Mouse (Mus musculus) small intestine, adult 2 months (tissue): ENCODE data around the gene BC016579. TPM values are rescaled to one million over a fixed set of nuclear protein-coding genes. Genes with fewer than 3 reads are reported as not detected.

ENCODE experiments used
- H3K27ac ChIP-seq: fragments of 200-500 bp; 2 replicates; pipeline ENCODE4 v1.5.1; 2012; ENCODE audit warnings: low read depth, low read length, control low read depth, inconsistent platforms; ENCODE audit not compliant: insufficient read depth
- H3K27me3 ChIP-seq: fragments of 200-500 bp; 2 replicates; pipeline ENCODE4 v1.6.1; 2012; ENCODE audit warnings: mild to moderate bottlenecking, moderate library complexity, low read length, inconsistent platforms; ENCODE audit not compliant: control insufficient read depth, insufficient read depth
- H3K36me3 ChIP-seq: fragments of 200-500 bp; 2 replicates; pipeline ENCODE4 v1.6.1; 2012; ENCODE audit warnings: mild to moderate bottlenecking, low read length, control low read depth, inconsistent platforms; ENCODE audit not compliant: control insufficient read depth, insufficient read depth
- H3K4me1 ChIP-seq: fragments of 200-500 bp; 2 replicates; pipeline ENCODE4 v1.6.1; 2012; ENCODE audit warnings: low read length, inconsistent platforms, mixed read lengths; ENCODE audit not compliant: control insufficient read depth, insufficient read depth, insufficient read length
- H3K4me3 ChIP-seq: fragments of 200-500 bp; 2 replicates; pipeline ENCODE4 v1.5.1; 2012; ENCODE audit warnings: low read depth, mild to moderate bottlenecking, control low read depth, inconsistent platforms, low read length, moderate library complexity
- CTCF ChIP-seq: fragments of 200-500 bp; IDR thresholded peaks from 2 replicates; pipeline ENCODE4 v1.5.1; 2012; ENCODE audit warnings: low read depth, mild to moderate bottlenecking, control low read depth, inconsistent platforms, low read length, moderate library complexity, mixed read lengths; ENCODE audit not compliant: insufficient replicate concordance, insufficient read length; ENCODE audit errors: extremely low read depth
- POLR2A ChIP-seq: fragments of 200-500 bp; IDR thresholded peaks from 2 replicates; pipeline ENCODE4 v1.6.1; 2012; ENCODE audit warnings: low read depth, mild to moderate bottlenecking, control low read depth, inconsistent platforms, low read length, moderate library complexity
- WGBS: fragments of 180-500 bp; shearing (Covaris S2); methylation state at CpG from one replicate; pipeline ENCODE4 v1.1.7; 2018; 5-methylcytosine and 5-hydroxymethylcytosine counted together
- polyA plus RNA-seq: library from polyadenylated mRNA; depleted of rRNA; stranded (reverse); fragments of >200 nt; gene quantifications from 2 replicates; pipeline ENCODE4 v1.2.3, GENCODE M21; 2012

The BC016579 gene
- polyA plus RNA-seq, 1 experiment, result 2.1 TPM

DNA sequence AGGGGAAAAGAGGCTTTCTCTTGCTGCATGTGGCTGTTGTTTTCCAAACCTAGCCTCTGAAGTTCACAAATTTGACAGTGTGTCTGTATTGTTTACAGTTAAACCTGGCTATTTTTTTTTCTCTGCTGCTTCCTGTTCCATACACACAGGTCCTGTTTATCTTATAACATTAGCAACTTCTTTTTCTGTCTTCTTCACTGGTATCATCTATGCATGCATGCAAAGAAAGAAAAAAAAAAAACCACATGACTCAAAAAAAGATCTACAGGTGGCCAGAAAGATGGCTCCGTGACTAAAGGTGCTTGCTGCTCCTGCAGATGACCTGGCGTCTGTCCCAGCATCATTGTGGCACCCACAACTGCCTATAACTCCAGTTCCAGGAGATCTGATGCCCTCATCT, 28.5 kb downstream of the BC016579 start:
- no peak overlapping the region for H3K4me3 ChIP-seq
- H3K4me1 ChIP-seq, result peaks cover 1% of the 10 kb centered on the region; the same call in 1 of the 2 replicates
- H3K27me3 ChIP-seq, result no peaks in the 10 kb centered on the region
- H3K36me3 ChIP-seq, result peaks cover 22% of the 10 kb centered on the region
- no peak for TF ChIP-seq CTCF
- TF ChIP-seq POLR2A, result no peak
- no peak overlapping the region for H3K27ac ChIP-seq
- 89% methylated on average over 2 of the region's 2 CpGs for WGBS

DNA sequence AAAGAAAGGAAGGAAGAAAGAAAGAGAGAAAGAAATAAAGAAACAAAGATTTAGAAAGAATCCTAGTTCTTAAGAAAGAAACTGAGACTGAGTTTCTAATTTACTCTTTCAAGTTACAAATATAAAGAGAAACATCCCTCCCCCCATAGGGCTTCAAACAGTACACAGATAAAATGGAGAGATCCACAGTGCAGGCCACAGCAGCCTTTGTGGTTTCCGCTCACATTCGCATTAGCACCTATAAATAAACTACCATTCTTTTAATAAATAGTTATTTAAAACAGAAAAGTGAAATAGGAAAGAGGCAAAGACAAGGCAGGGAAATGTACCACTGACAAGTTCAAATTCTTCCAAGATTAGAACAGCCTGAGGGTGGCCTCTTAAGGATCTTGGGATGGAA, 29.1 kb downstream of the BC016579 start:
- Histone ChIP-seq H3K27ac (no peak overlapping the region), H3K4me1 (peaks cover 1% of the 10 kb centered on the region; the same call in 1 of the 2 replicates), H3K27me3 (no peaks in the 10 kb centered on the region), H3K4me3 (no peak overlapping the region), H3K36me3 (peaks cover 22% of the 10 kb centered on the region)
- no peak for TF ChIP-seq CTCF
- no peak for TF ChIP-seq POLR2A
- WGBS, result 79% methylated on average over 2 of the region's 2 CpGs

- Histone ChIP-seq H3K4me1 (peaks cover 1% of the 10 kb centered on the region; the same call in 1 of the 2 replicates), H3K4me3 (no peak overlapping the region), H3K27me3 (no peaks in the 10 kb centered on the region), H3K27ac (no peak overlapping the region), H3K36me3 (peaks cover 13% of the 10 kb centered on the region)
- WGBS, result 82% methylated on average over 4 of the region's 4 CpGs
- TF ChIP-seq CTCF (no peak), POLR2A (no peak)
Measured at GRCm38 (mm10) chr16:45623230-45623629, 30.6 kb downstream of the BC016579 start.

- WGBS, result 78% methylated on average over 8 of the region's 8 CpGs
- Histone ChIP-seq H3K4me1 (peaks cover 1% of the 10 kb centered on the region; the same call in 1 of the 2 replicates), H3K36me3 (no peaks in the 10 kb centered on the region), H3K27me3 (no peaks in the 10 kb centered on the region), H3K4me3 (no peak overlapping the region), H3K27ac (no peak overlapping the region)
- no peak for TF ChIP-seq CTCF
- TF ChIP-seq POLR2A, result no peak
Measured at GRCm38 (mm10) chr16:45619751-45620375, 34.0 kb downstream of the BC016579 start.

GRCm38 (mm10) chr16:45615944-45616343, 37.9 kb downstream of the BC016579 start:
- TF ChIP-seq POLR2A, result no peak
- TF ChIP-seq CTCF, result no peak
- WGBS, result 95% methylated on average over 1 of the region's 1 CpGs
- H3K4me1 ChIP-seq, result no peaks in the 10 kb centered on the region
- no peaks in the 10 kb centered on the region for H3K36me3 ChIP-seq
- H3K4me3 ChIP-seq, result no peak overlapping the region
- no peaks in the 10 kb centered on the region for H3K27me3 ChIP-seq
- no peak overlapping the region for H3K27ac ChIP-seq

GRCm38 (mm10) chr16:45613247-45613646, 40.6 kb downstream of the BC016579 start:
- Histone ChIP-seq H3K27me3 (no peaks in the 10 kb centered on the region), H3K4me3 (no peak overlapping the region), H3K27ac (no peak overlapping the region), H3K36me3 (no peaks in the 10 kb centered on the region), H3K4me1 (peaks cover 7% of the 10 kb centered on the region; the same call in 1 of the 2 replicates)
- 76% methylated on average over 2 of the region's 2 CpGs for WGBS
- TF ChIP-seq CTCF, result no peak
- TF ChIP-seq POLR2A, result no peak

GRCm38 (mm10) chr16:45610267-45610666, 43.6 kb downstream of the BC016579 start, which contains the start of gene Gcsam:
Gcsam (plus strand) TSS chr16:45610380.
- H3K27ac ChIP-seq, result peak within 1 kb of the TSS; percentile 40; the same call in 1 of the 2 replicates
- H3K27me3 ChIP-seq, result no peaks in the 10 kb centered on the region
- H3K4me1 ChIP-seq, result peaks cover 7% of the 10 kb centered on the region; the same call in 1 of the 2 replicates
- no peak for TF ChIP-seq CTCF
- no peak for TF ChIP-seq POLR2A
- 27% methylated on average over 4 of the region's 4 CpGs for WGBS
- no peaks in the 10 kb centered on the region for H3K36me3 ChIP-seq
- no peak within 1 kb of the TSS for H3K4me3 ChIP-seq
